Mouse (Mus musculus) retina, adult 2 months (tissue): ENCODE measurements around the gene Sptlc3.

Experiments
- DNase-seq: peaks from one replicate; pipeline ENCODE4 v3.0.0-alpha.2; 2012; ENCODE audit warnings: low read depth, low spot score

Sptlc3 gene

DNA sequence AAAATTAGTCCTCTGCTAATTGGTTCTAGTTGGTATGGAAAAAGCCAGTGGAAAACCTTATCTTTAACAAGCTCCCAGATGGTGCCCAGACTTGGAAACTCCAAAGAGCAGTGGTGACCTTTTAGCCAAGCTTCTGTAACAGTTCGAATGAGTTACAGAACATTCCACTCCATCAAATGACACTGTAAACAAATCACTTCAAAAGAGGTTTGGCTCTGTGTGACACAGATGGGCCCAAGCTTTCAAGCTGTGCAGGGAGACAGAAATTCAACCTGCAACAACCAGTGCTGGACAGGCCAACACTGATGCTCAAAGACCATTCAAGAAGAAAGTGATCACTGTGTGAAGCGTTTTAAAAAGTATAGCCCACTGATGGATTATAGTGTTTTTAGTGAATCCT is 144.1 kb downstream of the Sptlc3 start:
- no peak for DNase-seq

DNA sequence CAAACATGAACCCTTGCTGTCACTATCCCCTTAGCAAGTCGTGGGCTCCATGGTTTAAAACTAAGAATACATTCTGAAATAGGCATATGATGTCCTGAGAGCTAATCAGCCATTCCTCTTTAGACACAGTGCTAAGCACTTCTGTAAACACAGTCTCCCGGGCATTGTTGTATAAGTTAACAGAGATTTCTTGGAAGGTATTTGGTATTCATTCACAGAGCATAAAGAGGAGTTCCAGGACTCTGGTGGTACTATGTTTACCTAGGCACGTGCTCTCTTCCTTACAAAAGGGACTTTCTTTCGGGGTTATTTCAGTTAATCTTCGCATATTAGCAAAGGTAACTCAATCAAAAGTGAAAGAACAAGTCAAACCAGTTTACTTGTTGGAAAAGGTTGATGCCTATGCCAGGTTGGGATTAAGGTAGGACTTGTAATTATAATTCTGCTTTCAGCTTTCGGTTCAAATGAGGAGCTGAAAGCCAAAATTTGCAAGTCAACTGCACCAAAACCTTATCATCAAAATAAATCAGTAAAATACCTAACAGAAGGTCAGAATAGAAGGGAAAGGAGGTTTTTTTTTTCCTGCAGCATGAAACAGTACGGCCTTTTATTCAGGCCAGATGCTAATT is 148.2 kb downstream of the Sptlc3 start:
- DNase-seq, result no peak

GRCm38 (mm10) chr2:139649518-139649917 is 155.8 kb downstream of the Sptlc3 start:
- DNase-seq, result no peak

GRCm38 (mm10) chr2:139656750-139657149 is 163.0 kb downstream of the Sptlc3 start:
- DNase-seq, result no peak

- no peak for DNase-seq
Observed at GRCm38 (mm10) chr2:139671838-139672237, 178.1 kb downstream of the Sptlc3 start.

GRCm38 (mm10) chr2:139672371-139672770 is 178.7 kb downstream of the Sptlc3 start:
- no peak for DNase-seq

GRCm38 (mm10) chr2:139677065-139677762 is 183.5 kb downstream of the Sptlc3 start:
- DNase-seq, result no peak

DNA sequence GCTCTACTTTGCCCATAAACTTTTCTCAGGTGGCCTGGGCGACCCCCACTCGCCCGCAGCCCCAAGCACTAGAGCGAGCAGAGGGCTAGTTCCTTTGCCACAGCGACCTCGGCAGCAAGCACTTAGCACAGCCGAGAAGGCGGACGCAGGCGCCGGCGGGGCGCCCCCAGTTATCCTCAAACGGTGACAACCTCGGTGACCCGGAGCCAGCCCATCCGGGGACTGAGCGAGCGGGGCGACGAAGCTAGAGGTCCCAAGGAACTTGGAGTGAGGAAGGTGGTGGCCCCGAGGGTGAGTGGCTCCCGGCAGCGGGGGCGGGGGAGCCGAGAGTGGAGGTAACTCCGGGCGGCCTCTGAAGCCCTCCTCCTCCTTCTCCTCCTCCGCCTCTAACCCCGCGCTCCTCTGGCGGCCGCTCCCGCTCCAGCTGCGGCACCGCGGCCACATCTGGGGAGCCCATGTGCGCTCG is 184.1 kb downstream of the Sptlc3 start, which contains the start of gene Ism1:
Ism1 (plus strand) TSS at position 370 of the 466 bp plus-strand sequence.
- DNase-seq, result no peak

DNA sequence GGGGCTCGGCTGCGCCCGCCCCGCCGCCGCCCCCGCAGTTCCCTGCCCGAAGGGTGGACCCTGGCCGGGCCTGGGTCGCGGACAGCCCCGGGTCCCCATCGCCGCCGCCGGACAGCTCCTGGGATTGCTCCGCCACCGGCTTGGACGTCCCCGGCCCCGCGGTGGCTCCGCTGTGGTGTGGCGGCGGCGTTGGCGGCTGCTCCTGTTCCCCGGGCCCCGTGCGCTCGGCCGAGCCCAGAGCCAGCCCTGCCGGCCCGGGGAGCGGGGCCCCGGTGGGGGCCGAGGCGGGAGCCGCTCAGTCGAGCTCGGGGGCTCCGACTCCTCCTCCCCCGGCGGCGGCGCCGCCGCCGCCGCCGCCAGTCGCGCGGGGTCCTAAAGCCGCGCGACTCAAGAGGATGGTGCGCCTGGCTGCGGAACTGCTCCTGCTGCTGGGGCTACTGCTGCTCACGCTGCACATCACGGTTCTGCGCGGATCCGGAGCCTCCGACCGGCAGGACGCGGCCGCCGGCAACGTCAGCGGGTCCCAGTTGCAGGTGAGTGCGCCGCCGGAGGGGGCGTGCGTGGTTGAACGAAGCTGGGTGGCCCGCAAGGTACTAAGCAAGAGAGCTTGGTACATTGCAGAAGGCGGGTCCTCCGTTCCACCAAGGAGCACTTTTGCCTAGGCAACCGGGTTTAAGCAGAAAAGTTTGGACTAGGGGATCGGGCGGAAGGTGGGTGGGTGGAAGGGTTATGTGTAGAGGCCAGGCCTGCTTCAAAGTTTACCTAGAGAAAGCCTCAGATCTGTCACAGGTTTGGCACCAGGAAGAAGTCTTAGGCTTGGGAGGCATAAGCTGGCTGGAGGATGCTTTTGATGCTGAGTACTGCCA is 184.8 kb downstream of the Sptlc3 start:
- DNase-seq, result no peak

DNA sequence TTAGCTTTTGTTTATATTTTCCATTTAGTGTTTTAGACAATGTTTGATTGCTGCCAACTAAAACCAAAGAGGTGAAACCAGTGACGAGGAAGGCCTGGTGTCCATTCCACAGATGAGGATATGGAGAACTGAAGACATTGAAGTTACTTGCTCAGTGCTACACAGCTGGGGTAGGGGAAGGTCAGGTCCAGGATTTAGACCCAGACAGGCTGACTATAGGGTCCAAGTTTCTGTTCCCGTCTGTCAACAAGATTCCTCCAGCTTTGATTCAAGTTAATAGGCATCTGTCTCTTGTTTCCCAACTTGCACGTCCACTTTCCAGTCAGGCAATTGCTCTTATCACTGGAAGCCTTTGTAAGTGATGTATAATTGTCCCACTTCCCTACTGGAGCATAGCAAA is 188.8 kb downstream of the Sptlc3 start:
- DNase-seq, result no peak
